Mouse (Mus musculus) granulocyte monocyte progenitor cell, adult 5-6 weeks (primary cell): ENCODE results near the gene Dmrt1. TPM values are rescaled to one million over a fixed set of nuclear protein-coding genes. Genes with fewer than 3 reads are reported as not detected.
A peak's percentile ranks its signal among the peaks of the same experiment; 100 is the strongest.
"Not testable (repeated sequence)": the region's sequence is repeated elsewhere in the genome, so short reads cannot be mapped to it uniquely, and the experiment has no call there.

Experiments used
- ATAC-seq: replicated peaks from 2 replicates; pipeline ENCODE4 v1.8.0; 2016; ENCODE audit warnings: mild to moderate bottlenecking, moderate TSS enrichment, inconsistent platforms; ENCODE audit not compliant: poor library complexity, severe bottlenecking
- total RNA-seq, 2 experiments: library from RNA; stranded (forward) in 1 of 2; stranded (reverse) in 1 of 2; fragments of 200-712, 200-1000 nt in 1 of 2; fragments of >200 nt in 1 of 2; fragmentation: Nextera tagmentation in 1 of 2; gene quantifications; 2 replicates each; pipeline ENCODE4 v1.2.3; 2014 to 2017

Gene Dmrt1
- total RNA-seq (2014; fragmentation: Nextera tagmentation) (not detected in 2 replicates), total RNA-seq (2017) (not detected in 2 replicates)

- peak; percentile 49 for ATAC-seq
Observed at GRCm38 (mm10) chr19:25505360-25506196, at the start of gene Dmrt1. Gene Dmrt1, plus strand, starts transcription at chr19:25505618.

DNA sequence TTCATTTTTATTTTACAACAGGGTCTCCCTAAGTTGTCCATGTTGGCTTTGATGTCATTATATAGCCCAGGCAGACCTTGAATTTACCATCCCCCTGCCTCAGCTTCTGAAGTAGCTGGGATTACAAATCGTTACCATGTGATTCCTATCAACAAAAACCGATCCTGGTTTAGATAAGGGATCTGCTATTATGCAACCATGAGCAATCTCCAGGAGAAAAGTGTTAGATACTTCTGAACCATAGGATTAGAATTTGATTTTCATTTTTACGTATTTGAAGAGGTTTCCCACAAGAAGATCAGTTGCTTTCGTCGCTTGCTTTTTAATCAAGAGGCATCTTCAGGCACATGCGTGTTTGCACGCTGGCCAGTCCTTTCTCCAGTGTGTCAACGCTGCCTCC, 44.7 kb upstream of the Dmrt1 start:
- no peak for ATAC-seq

DNA sequence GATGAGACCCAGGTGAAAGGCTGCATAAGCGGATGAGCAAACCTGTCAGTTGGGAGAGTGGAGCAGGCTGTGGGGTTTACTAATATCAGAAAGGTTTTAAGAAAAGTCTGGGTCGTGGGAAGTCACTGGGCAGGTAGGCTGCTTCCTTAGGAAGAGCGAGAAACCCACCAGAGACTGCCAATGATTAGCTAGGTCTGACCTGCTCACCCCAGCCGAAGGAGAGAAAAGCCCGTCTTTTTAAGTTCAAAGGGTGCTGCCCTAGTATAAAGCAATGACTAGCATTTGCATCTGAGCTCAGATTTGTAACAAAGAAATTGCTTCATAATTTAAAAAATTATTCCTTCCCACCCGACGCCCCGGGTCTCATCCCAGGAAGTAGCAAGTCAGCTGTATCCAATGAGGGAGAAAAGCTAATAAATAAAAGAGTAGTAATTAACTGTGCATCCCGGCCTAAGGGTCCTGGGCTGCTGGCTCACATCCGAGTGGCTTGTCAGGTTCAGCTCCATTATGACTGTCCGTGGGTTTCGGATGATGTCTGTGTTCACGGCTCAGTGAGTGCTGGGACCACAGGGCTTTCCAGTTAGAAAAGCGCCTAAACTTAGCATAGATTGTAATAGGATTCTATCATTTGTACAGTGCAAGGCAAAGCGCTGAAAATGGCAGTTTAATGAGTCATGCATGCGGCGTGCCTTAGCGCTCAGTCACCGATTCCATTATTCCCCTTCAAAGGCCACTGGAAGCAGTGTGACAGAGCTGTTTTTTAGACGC, 43.7 kb upstream of the Dmrt1 start:
- ATAC-seq = no peak

GRCm38 (mm10) chr19:25475806-25476205, 29.6 kb upstream of the Dmrt1 start:
- not testable (repeated sequence) for ATAC-seq

GRCm38 (mm10) chr19:25479152-25479669, 26.2 kb upstream of the Dmrt1 start:
- ATAC-seq = no peak

GRCm38 (mm10) chr19:25480820-25481219, 24.6 kb upstream of the Dmrt1 start:
- ATAC-seq = no peak

DNA sequence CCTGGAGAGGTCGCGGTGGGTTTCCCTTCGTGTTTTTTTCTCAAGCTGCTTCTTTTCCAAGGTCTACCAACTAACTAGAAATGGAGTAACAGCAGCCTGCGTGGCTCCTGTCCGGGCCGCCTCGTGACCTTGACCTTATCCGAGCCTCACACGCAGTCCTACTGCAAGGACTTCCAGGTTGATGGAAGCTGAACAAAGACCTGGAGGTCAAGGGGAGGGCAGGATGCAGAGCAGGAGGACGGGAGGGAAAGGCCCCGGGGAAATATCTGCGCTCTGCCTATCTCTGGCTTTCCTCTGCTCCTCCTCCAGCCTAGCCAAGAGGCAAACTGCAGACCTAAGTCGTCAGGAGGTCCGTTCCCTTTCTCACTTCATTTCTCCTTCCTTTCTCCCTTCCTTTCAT, 18.9 kb upstream of the Dmrt1 start:
- no peak for ATAC-seq

GRCm38 (mm10) chr19:25487350-25487749, 18.1 kb upstream of the Dmrt1 start:
- ATAC-seq = no peak

- ATAC-seq = no peak
Observed at GRCm38 (mm10) chr19:25488546-25488945, 16.9 kb upstream of the Dmrt1 start.

- ATAC-seq = no peak
Observed at GRCm38 (mm10) chr19:25489546-25489945, 15.9 kb upstream of the Dmrt1 start.

GRCm38 (mm10) chr19:25497434-25497833, 8.0 kb upstream of the Dmrt1 start:
- ATAC-seq = no peak

GRCm38 (mm10) chr19:25504878-25505277, 540 bp upstream of the Dmrt1 start:
- peak; percentile 88 for ATAC-seq

GRCm38 (mm10) chr19:25506616-25507015, 1.2 kb downstream of the Dmrt1 start:
- no peak for ATAC-seq

DNA sequence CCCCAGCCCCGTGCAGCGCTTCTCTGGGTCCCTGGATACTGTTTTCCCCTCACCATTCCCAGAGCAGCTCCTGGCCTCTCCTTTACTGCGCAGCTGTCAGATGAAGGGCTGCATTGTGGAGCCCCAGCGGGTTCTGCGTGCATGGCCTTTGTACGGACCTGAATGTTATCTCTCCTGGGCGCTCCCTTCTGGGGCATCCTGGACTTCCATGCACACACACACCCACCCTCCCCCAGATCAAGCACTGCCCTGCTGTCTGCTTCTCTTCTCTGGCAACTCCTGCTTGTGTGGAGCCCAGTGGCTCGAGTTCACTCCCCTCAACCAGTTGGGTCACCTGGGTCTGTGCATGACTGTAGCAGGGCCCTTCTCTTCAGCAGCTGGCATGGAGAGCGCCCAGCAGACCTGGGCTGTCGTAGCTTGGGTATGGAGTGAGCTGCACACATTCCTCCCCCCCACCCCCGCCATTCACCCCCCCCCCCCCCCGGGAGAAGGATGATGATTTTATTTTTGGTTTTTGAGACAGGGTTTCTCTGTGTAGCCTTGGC, 9.6 kb downstream of the Dmrt1 start:
- ATAC-seq = no peak

DNA sequence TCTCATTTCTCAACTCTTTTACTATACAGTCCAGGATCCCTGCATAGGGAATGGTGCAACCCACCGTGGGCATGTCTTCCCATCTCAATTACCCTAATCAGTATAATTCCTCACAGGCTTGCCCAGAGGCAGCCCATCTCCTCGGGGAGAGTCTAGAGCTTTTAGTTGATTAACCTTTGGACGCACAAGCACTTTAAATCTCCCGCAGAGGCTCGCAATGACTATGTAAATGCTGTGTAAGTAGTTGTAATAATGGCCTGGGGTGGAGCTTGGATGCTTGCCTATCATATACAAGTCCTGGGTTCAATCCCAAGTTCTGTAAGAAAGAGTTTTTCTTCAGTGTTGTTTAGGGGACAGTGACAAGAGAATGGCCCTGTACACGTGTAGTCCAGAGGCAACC, 18.7 kb downstream of the Dmrt1 start:
- ATAC-seq = no peak

DNA sequence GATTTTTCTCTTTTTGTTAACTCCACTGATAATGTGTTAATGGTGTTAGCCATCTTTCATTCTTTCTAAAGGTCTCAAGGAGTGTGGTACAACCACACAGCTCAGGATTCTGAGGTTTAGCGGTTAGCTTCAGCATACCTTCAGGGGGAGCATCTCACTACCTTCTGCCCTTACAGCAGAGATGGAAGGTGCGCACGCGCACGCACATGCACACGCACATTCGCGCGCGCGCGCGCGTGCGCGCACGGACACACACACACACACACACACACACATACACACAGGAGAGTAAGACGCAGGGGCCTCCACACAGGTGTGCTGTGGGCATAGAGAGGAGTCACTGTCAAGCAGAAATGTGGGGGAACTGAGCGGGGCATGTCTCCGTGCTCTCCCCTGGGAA, 20.3 kb downstream of the Dmrt1 start:
- no peak for ATAC-seq

GRCm38 (mm10) chr19:25529673-25530072, 24.3 kb downstream of the Dmrt1 start:
- ATAC-seq = no peak

DNA sequence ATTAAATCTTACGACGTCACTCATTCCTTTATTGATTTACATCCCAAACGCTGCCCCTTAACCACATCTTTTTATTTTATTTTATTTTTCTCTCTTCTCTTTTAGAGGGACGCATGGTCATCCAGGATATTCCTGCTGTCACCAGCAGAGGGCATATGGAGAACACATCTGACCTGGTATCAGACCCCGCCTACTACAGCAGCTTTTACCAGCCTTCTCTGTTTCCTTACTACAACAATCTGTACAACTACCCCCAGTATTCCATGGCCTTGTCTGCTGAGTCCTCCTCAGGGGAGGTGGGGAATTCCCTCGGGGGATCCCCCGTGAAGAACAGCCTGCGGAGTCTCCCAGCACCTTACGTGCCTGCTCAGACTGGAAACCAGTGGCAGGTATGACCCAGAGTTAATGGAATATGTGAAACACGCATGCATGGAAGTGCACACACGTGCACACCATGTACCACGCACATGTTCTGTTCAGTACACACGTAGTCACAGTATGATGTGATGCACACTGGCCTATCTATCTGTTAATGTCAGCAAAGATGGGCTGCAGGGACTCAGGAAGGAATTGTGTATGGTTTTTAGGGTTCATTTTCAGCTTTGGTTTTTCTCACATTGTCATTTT, 40.4 kb downstream of the Dmrt1 start:
- peak; percentile 65 for ATAC-seq

- ATAC-seq = no peak
Observed at GRCm38 (mm10) chr19:25547086-25547643, 41.7 kb downstream of the Dmrt1 start.

GRCm38 (mm10) chr19:25550346-25550745, 44.9 kb downstream of the Dmrt1 start:
- no peak for ATAC-seq
